In the genomic region with DNA sequence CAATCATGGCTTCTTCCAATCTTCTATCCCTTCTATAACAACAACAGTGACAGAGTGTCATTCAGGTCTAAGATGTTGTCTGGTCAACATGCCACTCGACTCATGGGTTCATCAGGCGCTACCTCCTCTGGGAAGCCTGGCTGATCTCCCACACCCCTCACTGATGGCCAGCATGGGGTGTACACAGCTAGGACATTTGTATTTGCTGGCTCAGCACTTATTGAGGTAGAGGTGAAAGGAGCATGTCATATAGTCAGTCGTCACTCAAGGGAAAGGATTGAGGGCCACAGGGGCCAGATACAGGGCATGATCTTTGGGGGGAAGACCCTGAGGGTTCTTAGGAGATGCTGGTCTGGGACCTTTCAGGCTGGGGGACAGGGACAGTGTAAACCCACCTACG, we compare ENCODE assay signal across 18 mouse cellular contexts. TPM values are rescaled to one million over a fixed set of nuclear protein-coding genes. Genes with fewer than 3 reads are reported as not detected.
"Had no signal": no experiment of that assay in that cellular context is flagged by ENCODE, and none has a peak within 500 bp of the region (broad histone marks: within the 10 kb centered on the region; RNA-seq: fewer than 3 reads in every experiment).

No protein-coding gene starts in this region.

- H3K9me3 ChIP-seq: lung, embryonic 15.5 days; midbrain, embryonic 15.5 days; neural tube, embryonic 12.5 days; stomach, embryonic 15.5 days had no signal

- H3K9ac ChIP-seq: liver, postnatal 0 days; lung, embryonic 15.5 days; midbrain, embryonic 12.5 days; midbrain, embryonic 15.5 days; neural tube, embryonic 12.5 days; stomach, embryonic 15.5 days had no signal

- DNase-seq: liver, postnatal 0 days; lung, adult 2 months; lung, postnatal 14 days; lung, postnatal 36 days; right cerebral cortex, postnatal 14 days; thymus, adult 2 months; thymus, postnatal 25 days; thymus, postnatal 4 days had no signal

- ATAC-seq: liver, postnatal 0 days; lung, postnatal 0 days had no signal

- H3K36me3 ChIP-seq: lung, embryonic 15.5 days; midbrain, embryonic 12.5 days; midbrain, embryonic 15.5 days; neural tube, embryonic 12.5 days; stomach, embryonic 15.5 days had no signal

- H3K27me3 ChIP-seq: lung, embryonic 15.5 days; midbrain, embryonic 15.5 days; neural tube, embryonic 12.5 days; stomach, embryonic 15.5 days had no signal

- H3K4me2 ChIP-seq: lung, embryonic 15.5 days; midbrain, embryonic 12.5 days; midbrain, embryonic 15.5 days; neural tube, embryonic 12.5 days; stomach, embryonic 15.5 days had no signal

- H3K4me1 ChIP-seq: megakaryocyte, embryonic 14.5 days; stomach, embryonic 15.5 days had no signal

- H3K4me3 ChIP-seq: lung, embryonic 15.5 days; megakaryocyte, embryonic 14.5 days; midbrain, embryonic 12.5 days; midbrain, embryonic 15.5 days; neural tube, embryonic 12.5 days; stomach, embryonic 15.5 days had no signal

- H3K27ac ChIP-seq: lung, embryonic 15.5 days; macrophage; midbrain, embryonic 12.5 days; midbrain, embryonic 15.5 days; neural tube, embryonic 12.5 days; stomach, embryonic 15.5 days; stomach, postnatal 0 days had no signal

RNA-seq across cellular contexts. Expression of a gene that starts 44.9 kb away (rescaled TPM):
- total RNA-seq: monocyte, adult 5-6 weeks had no signal
- polyA plus RNA-seq: macrophage had no signal
